Mouse (Mus musculus) liver, embryonic 14.5 days (tissue): Measurements from ENCODE around the gene Bcl2l1.

Experiments
- CTCF ChIP-seq: IDR thresholded peaks from 2 replicates; pipeline ENCODE4 v1.5.1; 2016; ENCODE audit warnings: antibody characterized with exemption, low read depth, control low read depth
- EP300 ChIP-seq: IDR thresholded peaks from 2 replicates; pipeline ENCODE4 v1.6.1; 2016; ENCODE audit warnings: antibody characterized with exemption, low read depth

- TF ChIP-seq CTCF (no peak), EP300 (no peak)
Observed at GRCm38 (mm10) chr2:152758351-152758750, 73.2 kb downstream of the Bcl2l1 start.
